Mouse (Mus musculus) cerebellum, adult 9-10 months (tissue): ENCODE results near the gene Snx32.
A peak's percentile ranks its signal among the peaks of the same experiment; 100 is the strongest.

ENCODE experiments used
- DNase-seq: peaks from one replicate; pipeline ENCODE4 v3.0.0; 2022

Snx32 gene

GRCm38 (mm10) chr19:5456241-5456921, 54.0 kb downstream of the Snx32 start:
- DNase-seq, result no peak

DNA sequence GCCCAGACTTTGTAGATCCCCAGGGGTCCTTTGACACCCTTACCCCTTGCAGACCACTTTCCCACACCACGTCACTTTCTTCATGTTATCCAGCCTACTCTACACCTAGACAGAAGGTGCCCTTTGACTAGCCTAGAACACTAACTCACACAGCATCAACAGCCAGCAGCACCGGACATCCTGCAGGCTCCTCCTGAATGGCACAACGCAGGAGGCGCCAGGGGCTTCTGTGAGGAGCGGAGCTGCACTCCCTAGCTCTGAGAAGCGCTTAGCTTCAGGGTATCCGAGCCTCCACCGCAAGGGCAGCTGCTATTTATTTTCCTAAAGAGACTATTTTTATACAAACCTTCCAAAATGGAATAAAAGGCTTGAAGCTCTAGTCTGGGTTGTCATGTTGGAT, 54.8 kb downstream of the Snx32 start:
- no peak for DNase-seq

- DNase-seq, result peak; percentile 48
These were observed 55.3 kb downstream of the Snx32 start for GRCm38 (mm10) chr19:5455037-5455436.

GRCm38 (mm10) chr19:5451766-5452165, 58.6 kb downstream of the Snx32 start:
- no peak for DNase-seq

- DNase-seq, result no peak
These were observed 60.7 kb downstream of the Snx32 start for GRCm38 (mm10) chr19:5449673-5450072.

DNA sequence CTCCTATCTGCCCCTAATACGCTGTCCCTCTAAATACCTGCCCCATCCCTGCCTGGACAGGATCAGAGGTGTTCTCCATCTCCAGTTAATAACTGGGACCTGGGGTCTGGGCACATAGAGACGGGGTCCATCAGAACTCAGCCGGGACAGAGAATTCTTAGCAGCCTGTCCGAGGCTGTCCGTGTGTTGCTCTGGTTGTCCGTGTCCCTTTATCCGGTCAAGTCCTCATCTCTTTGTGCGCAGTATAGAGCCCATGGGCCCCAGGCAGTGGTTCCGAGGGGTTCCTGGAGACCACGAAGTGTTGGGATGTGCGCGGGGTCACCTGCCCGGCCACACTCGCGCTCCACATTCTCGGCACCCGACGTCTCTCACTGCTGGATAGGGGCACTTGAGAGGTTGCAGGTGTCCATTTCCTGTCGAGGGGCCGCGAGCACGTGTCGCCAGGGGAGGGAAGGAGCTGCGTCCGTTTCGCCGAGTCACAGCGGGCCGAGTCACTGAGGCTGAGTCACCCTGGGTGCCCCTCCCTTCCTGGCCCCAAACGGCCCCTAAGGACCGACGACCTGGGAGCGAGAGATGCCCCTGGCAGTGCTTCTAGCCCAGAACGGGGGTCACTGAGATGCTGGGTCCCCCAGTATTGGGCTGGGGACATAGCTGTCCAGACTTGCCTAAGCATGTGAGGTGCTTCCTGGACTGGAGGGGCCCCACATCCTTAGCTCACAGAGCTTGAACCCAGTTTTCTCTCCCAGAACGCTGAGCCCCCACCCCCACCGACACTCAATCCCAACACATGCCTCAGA, 61.8 kb downstream of the Snx32 start:
- DNase-seq, result no peak

- no peak for DNase-seq
These were observed 62.6 kb downstream of the Snx32 start, which contains the start of gene Fosl1 for GRCm38 (mm10) chr19:5447515-5448353. TSS of gene Fosl1 (plus strand) at chr19:5447547.

GRCm38 (mm10) chr19:5445747-5446146, 64.6 kb downstream of the Snx32 start:
- DNase-seq, result no peak

- DNase-seq, result no peak
These were observed 65.4 kb downstream of the Snx32 start for GRCm38 (mm10) chr19:5444954-5445353.

DNA sequence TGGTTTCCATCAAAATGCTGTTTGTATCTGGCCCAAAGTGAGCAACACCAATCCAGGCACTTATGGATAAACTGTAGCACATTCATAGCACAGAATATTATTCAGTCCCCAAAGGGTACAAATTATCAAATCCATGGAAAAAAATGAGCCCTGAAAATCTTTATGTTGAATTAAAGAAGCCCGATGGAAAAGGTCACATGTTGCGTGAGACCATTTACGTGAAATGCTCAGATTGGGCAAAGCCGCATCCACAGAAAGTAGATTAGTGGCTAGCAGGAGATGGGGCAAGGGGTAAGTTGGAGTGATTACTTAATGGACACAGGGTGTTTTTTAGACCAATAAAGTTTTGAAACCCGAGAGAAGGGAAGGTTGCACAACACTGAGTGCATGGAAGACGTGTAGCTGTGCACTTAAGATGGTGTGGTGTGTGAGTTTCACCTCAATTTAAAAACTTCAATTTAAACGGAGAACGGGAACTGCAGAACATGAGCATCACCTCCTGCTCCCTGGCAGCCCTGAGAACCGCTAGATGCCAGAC, 65.9 kb downstream of the Snx32 start:
- no peak for DNase-seq
